Mouse (Mus musculus) heart, embryonic 14.5 days (tissue): Measurements from ENCODE around the gene Acot3. TPM values are rescaled to one million over a fixed set of nuclear protein-coding genes. Genes with fewer than 3 reads are reported as not detected.
"Not testable (repeated sequence)": the region's sequence is repeated elsewhere in the genome, so short reads cannot be mapped to it uniquely, and the experiment has no call there.

Experiments
- ATAC-seq: fragments of 200-750 bp; cut with Nextera tagmentation; 2 replicates; pipeline ENCODE4 v1.8.0; 2017; ENCODE audit warnings: low read depth, moderate TSS enrichment; ENCODE audit not compliant: insufficient number of reproducible peaks, insufficient read depth, low FRiP score
- H3K27ac ChIP-seq, 2 experiments: fragments of 200-500 bp in 1 of 2; fragments of 300-500 bp in 1 of 2; sonication (generic) in 1 of 2; replicated peaks in 1 of 2; 2 replicates each; pipeline ENCODE4 v1.5.1; 2012 to 2014; ENCODE audit warnings: low read depth in 2 of 2, low read length in 2 of 2, control low read depth in 1 of 2, mild to moderate bottlenecking in 1 of 2, mixed read lengths in 1 of 2; ENCODE audit not compliant: control insufficient read depth in 1 of 2, insufficient read depth in 1 of 2
- H3K27me3 ChIP-seq: fragments of 300-500 bp; sonication (generic); 2 replicates; pipeline ENCODE4 v1.6.1; 2014; ENCODE audit warnings: mild to moderate bottlenecking, low read length, control low read depth; ENCODE audit not compliant: control insufficient read depth, insufficient read depth
- H3K36me3 ChIP-seq: fragments of 300-500 bp; sonication (generic); 2 replicates; pipeline ENCODE4 v1.6.1; 2014; ENCODE audit warnings: mild to moderate bottlenecking, control low read depth, low read length, mixed read lengths; ENCODE audit not compliant: control insufficient read depth, insufficient read depth
- H3K4me1 ChIP-seq, 2 experiments: fragments of 200-500 bp in 1 of 2; fragments of 300-500 bp in 1 of 2; sonication (generic) in 1 of 2; 2 replicates each; pipeline ENCODE4 v1.6.1; 2012 to 2014; ENCODE audit warnings: low read length in 2 of 2, control low read depth in 1 of 2, mixed read lengths in 1 of 2; ENCODE audit not compliant: control insufficient read depth in 2 of 2, insufficient read depth in 2 of 2
- H3K4me2 ChIP-seq: fragments of 300-500 bp; sonication (generic); 2 replicates; pipeline ENCODE4 v1.6.1; 2014; ENCODE audit warnings: mild to moderate bottlenecking, low read length
- H3K4me3 ChIP-seq, 2 experiments: fragments of 200-500 bp in 1 of 2; fragments of 300-500 bp in 1 of 2; sonication (generic) in 1 of 2; 2 replicates each; pipeline ENCODE4 v1.5.1; 2012 to 2014; ENCODE audit warnings: low read length in 2 of 2, mild to moderate bottlenecking in 2 of 2, control low read depth in 1 of 2, low read depth in 1 of 2, moderate library complexity in 1 of 2; ENCODE audit not compliant: control insufficient read depth in 1 of 2, insufficient read depth in 1 of 2
- H3K9ac ChIP-seq: fragments of 300-500 bp; sonication (generic); 2 replicates; pipeline ENCODE4 v1.6.1; 2014; ENCODE audit warnings: mild to moderate bottlenecking, low read length
- H3K9me3 ChIP-seq: fragments of 300-500 bp; sonication (generic); 2 replicates; pipeline ENCODE4 v1.6.1; 2016; ENCODE audit warnings: low read length, control low read depth; ENCODE audit not compliant: control insufficient read depth
- WGBS: fragments of 180-500 bp; shearing (Covaris S2); extraction: QIAGEN DNeasy Blood & Tissue Kit; methylation state at CpG from one replicate; pipeline ENCODE4 v1.1.7; 2014; 5-methylcytosine and 5-hydroxymethylcytosine counted together
- polyA plus RNA-seq: library from polyadenylated mRNA; unstranded; fragments of >200 nt; fragmentation: Nextera tagmentation; extraction: Ambion mirVana; gene quantifications from 2 replicates; pipeline ENCODE4 v1.2.1, GENCODE M21; 2014

Gene Acot3
- polyA plus RNA-seq, 1 experiment from 2014 or later, result 0.72 TPM

DNA sequence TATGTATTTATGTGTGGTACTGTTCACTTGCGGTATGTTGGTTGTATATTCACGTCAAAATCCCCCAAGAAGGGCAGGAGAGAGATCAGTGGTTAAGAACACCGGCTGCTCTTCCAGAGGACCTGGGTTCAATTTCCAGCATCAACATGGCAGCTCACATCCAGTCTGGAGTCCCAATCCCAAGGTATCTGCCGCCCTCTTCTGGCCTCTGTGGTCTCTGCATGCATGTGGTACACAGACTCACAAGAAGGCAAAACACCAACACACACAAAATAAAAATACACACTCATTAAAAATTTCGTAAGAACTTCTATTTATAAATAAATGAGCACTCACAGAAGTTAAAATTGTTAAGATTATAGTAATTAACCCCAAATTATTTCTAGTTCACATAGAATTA is 11.3 kb downstream of the Acot3 start:
- H3K4me3 ChIP-seq, result no peak overlapping the region
- H3K9me3 ChIP-seq, result 0 out of 2 replicates have a peak, but pooled peaks cover 2% of the 10 kb centered on the region
- H3K27ac ChIP-seq, result no peak overlapping the region
- peaks cover 19% of the 10 kb centered on the region for H3K27me3 ChIP-seq
- WGBS, result 70% methylated on average over 5 of the region's 5 CpGs
- no peak overlapping the region for H3K9ac ChIP-seq
- no peak for ATAC-seq
- H3K4me1 ChIP-seq, result no peaks in the 10 kb centered on the region
- no peak overlapping the region for H3K4me2 ChIP-seq
- no peaks in the 10 kb centered on the region for H3K36me3 ChIP-seq

GRCm38 (mm10) chr12:84063833-84064232 is 11.9 kb downstream of the Acot3 start:
- Histone ChIP-seq H3K36me3 (no peaks in the 10 kb centered on the region), H3K27ac (no peak overlapping the region), H3K4me3 (no peak overlapping the region), H3K9me3 (0 out of 2 replicates have a peak, but pooled peaks cover 2% of the 10 kb centered on the region), H3K27me3 (peaks cover 25% of the 10 kb centered on the region), H3K9ac (no peak overlapping the region), H3K4me1 (no peaks in the 10 kb centered on the region), H3K4me2 (no peak overlapping the region)
- no peak for ATAC-seq
- 68% methylated on average over 2 of the region's 2 CpGs for WGBS

DNA sequence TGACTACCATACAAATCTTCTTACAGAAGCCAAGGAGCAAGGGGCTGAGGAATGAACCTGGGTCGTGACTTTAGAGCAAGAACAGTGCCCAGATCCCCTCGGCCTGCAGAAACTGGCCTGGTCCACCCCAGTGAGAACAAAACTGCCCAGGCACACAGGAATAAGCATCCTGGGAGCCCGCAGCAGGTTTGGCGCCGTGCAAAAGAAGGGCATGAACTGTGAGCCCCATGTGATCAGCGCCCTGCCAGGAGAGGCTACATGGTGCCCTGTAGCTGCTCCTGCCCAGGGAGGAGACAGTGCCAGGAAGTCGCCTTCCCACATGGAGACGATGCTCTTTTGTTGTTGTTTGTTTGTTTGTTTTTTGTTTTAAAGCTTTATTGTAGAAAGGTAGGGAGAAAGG is 12.7 kb downstream of the Acot3 start:
- Histone ChIP-seq H3K9ac (no peak overlapping the region), H3K27me3 (peaks cover 26% of the 10 kb centered on the region), H3K9me3 (0 out of 2 replicates have a peak, but pooled peaks cover 2% of the 10 kb centered on the region), H3K36me3 (no peaks in the 10 kb centered on the region), H3K4me1 (no peaks in the 10 kb centered on the region), H3K27ac (no peak overlapping the region), H3K4me2 (no peak overlapping the region), H3K4me3 (no peak overlapping the region)
- WGBS, result 70% methylated on average over 8 of the region's 8 CpGs
- ATAC-seq, result no peak

DNA sequence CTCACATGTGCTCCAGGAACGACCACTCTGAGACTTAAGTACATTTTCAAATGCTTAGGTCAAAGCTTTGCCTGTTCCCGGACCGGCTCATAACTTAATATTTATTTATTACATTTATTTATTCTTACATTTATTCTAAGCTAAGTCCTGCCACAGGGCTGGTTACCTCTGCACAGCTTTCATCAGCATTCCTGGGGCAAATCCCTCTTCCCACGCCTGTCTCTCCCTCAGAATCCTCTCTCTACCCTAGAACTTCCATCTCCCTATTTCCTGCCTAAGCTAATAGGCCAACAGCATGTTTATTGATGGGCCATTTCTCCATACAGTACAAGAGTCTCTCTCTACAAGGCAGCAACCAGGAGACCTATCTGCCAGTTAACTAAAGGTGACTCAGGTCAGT is 15.8 kb downstream of the Acot3 start:
- 0 out of 2 replicates have a peak, but pooled peaks cover 2% of the 10 kb centered on the region for H3K9me3 ChIP-seq
- H3K4me1 ChIP-seq, result no peaks in the 10 kb centered on the region
- H3K4me2 ChIP-seq, result no peak overlapping the region
- no peaks in the 10 kb centered on the region for H3K36me3 ChIP-seq
- no peak for ATAC-seq
- peaks cover 30% of the 10 kb centered on the region for H3K27me3 ChIP-seq
- no peak overlapping the region for H3K27ac ChIP-seq
- no peak overlapping the region for H3K9ac ChIP-seq
- 81% methylated on average over 4 of the region's 4 CpGs for WGBS
- no peak overlapping the region for H3K4me3 ChIP-seq

- Histone ChIP-seq H3K9ac (no peak overlapping the region), H3K4me1 (no peaks in the 10 kb centered on the region), H3K36me3 (no peaks in the 10 kb centered on the region), H3K9me3 (0 out of 2 replicates have a peak, but pooled peaks cover under 1% of the 10 kb centered on the region), H3K4me3 (no peak overlapping the region), H3K4me2 (no peak overlapping the region), H3K27me3 (peaks cover 30% of the 10 kb centered on the region), H3K27ac (no peak overlapping the region)
- 62% methylated on average over 8 of the region's 8 CpGs for WGBS
- ATAC-seq, result no peak
These were observed 16.4 kb downstream of the Acot3 start for GRCm38 (mm10) chr12:84068296-84068695.

DNA sequence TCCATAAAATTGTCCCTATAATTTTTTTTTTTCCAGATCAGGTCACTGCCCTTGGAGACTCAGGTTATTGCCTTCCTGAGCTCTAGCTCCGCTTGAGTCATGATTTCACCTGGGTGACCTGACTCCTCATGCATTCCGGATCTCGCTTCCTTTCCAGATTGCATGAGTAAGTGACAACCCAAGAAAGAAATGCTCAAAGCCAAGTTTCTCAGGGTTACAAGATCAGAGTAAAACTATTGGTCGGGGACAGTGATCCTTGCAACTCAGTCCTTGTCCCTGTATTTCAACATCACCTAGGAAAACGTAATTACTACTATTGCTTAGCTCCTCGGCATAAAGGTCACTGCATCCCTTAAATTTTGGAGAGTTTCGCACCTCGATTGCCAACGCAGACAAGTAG is 17.0 kb downstream of the Acot3 start, which contains the start of gene Acot5:
Gene Acot5, plus strand, starts transcription at position 340 of the 400 bp plus-strand sequence.
- Histone ChIP-seq H3K4me3 (peak within 1 kb of the TSS; percentile 41 to 45), H3K27me3 (peaks cover 30% of the 10 kb centered on the region), H3K9me3 (no peaks in the 10 kb centered on the region), H3K36me3 (no peaks in the 10 kb centered on the region), H3K9ac (peak within 1 kb of the TSS; percentile 49), H3K4me1 (no peaks in the 10 kb centered on the region), H3K27ac (no peak within 1 kb of the TSS), H3K4me2 (peak within 1 kb of the TSS; percentile 76)
- WGBS, result 46% methylated on average over 9 of the region's 9 CpGs
- ATAC-seq, result no peak

- Histone ChIP-seq H3K9ac (peak overlapping the region; percentile 49), H3K27me3 (peaks cover 30% of the 10 kb centered on the region), H3K4me2 (peak overlapping the region; percentile 76), H3K4me3 (peak overlapping the region; percentile 41 to 45)
- not testable (repeated sequence) for H3K36me3 ChIP-seq, H3K9me3 ChIP-seq, H3K27ac ChIP-seq, ATAC-seq, H3K4me1 ChIP-seq
- WGBS, result 1% methylated on average over 38 of the region's 52 CpGs
These were observed 17.6 kb downstream of the Acot3 start for GRCm38 (mm10) chr12:84069582-84069981.

DNA sequence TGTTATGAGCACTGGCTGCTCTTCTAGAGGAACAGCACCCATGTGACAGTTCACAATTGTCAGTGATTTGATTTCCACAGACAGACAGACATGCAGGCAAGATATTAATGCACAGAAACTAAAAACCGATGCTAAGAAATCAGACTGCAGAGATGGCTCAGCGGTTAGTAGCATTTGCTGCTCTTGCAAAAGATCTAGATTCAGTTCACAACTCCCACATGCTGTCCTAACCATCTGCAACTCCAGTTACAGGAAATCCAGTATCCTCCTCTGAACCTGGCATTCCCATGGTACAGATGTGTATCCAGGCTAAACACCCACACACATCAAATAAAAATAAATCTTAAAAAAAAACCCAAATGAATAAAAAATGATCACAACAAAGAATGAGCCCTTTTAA is 19.8 kb downstream of the Acot3 start:
- H3K4me1 ChIP-seq, result no peaks in the 10 kb centered on the region
- no peak overlapping the region for H3K9ac ChIP-seq
- no peaks in the 10 kb centered on the region for H3K9me3 ChIP-seq
- ATAC-seq, result no peak
- no peak overlapping the region for H3K4me2 ChIP-seq
- H3K27ac ChIP-seq, result no peak overlapping the region
- 83% methylated on average over 2 of the region's 2 CpGs for WGBS
- H3K4me3 ChIP-seq, result no peak overlapping the region
- no peaks in the 10 kb centered on the region for H3K36me3 ChIP-seq
- peaks cover 26% of the 10 kb centered on the region for H3K27me3 ChIP-seq
